Mouse (Mus musculus): Measurements from ENCODE around the gene Coq7. TPM values are rescaled to one million over a fixed set of nuclear protein-coding genes. Genes with fewer than 3 reads are reported as not detected.

The Coq7 gene
- total RNA-seq, 2 experiments from 2014 or later: 59.5 to 62.9 TPM

DNA sequence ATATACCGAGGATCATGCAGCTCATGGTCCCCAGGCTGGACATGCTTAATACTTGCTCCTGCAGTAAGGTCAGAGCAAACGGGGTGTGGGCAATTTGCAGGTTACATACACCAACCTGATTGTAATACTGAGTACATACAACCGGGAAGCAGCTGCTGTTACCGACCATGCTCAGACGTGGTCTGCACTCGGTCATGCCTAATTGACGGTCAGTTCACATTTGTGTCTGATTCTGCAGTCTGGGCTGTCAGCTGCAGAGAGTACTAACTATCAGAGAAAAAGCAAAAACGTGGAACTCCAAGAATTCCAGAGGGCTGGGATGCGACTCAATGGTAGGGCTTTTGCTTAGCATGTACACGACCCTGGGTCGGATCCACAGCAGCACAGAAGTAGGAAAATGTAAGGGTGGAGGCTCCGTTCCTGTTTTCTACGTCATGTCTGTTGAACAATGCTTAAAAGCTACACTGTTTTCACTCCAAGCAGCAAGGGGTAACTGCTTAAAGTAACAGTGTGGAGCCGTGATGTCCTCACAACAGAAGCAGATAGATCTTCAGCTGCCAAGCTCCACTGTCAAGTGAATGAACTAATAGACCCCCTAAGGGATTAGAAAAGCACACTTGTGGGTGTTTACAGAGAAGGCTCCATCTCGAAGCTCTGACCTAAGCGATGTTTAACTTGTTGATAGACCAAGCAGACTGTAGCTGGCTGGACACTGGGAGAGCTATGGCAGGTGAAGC is 71.6 kb downstream of the Coq7 start:
- DNase-seq: no peak

Other genes with a start within 250 kb of the Coq7 start
- gene Syt17, start 85.1 kb downstream of the Coq7 start, total RNA-seq (2021): under 1 TPM; 0.64 to 0.74 TPM
- gene Itpripl2, start 41.4 kb downstream of the Coq7 start, total RNA-seq (2021): 10 to 100 TPM; 10.4 to 11.4 TPM
- gene Tmc7, start 51.4 kb upstream of the Coq7 start, total RNA-seq (2021): 10 to 100 TPM in 1 of 2 experiments, 1 to 10 TPM in 1; 7.3 to 10.6 TPM
- under 1 TPM in 1 of 2 experiments, not detected in 1; 0.21 TPM for gene Tmc5, start 63.9 kb upstream of the Coq7 start, total RNA-seq (2021)
- 10 to 100 TPM; 32.7 to 38.1 TPM for gene Gde1, start 172.4 kb upstream of the Coq7 start, total RNA-seq (2021)
- gene Ccp110, start 179.2 kb upstream of the Coq7 start, total RNA-seq (2021): 1 to 10 TPM; 2.4 to 2.8 TPM
- 10 to 100 TPM; 16.5 to 18.7 TPM for gene Vps35l, start 206.9 kb upstream of the Coq7 start, total RNA-seq (2021)

Measured in gastrocnemius, postnatal 25 days (tissue).